Mouse (Mus musculus) stomach, embryonic 16.5 days (tissue): Measurements from ENCODE around the gene Ndufs2. TPM values are rescaled to one million over a fixed set of nuclear protein-coding genes. Genes with fewer than 3 reads are reported as not detected.

Experiments
- polyA plus RNA-seq: library from polyadenylated mRNA; unstranded; fragments of >200 nt; fragmentation: Nextera tagmentation; extraction: Ambion mirVana; gene quantifications from 2 replicates; pipeline ENCODE4 v1.2.1, GENCODE M21; 2015

Gene Ndufs2
- polyA plus RNA-seq, 1 experiment from 2014 or later: 260 TPM

Other genes with a start within 250 kb of the Ndufs2 start
- 0.90 and 1.5 TPM in 2 replicates for gene Fcgr4, start 232.5 kb downstream of the Ndufs2 start, polyA plus RNA-seq
- gene Fcgr3, start 186.5 kb downstream of the Ndufs2 start, polyA plus RNA-seq: 17.7 and 20.2 TPM in 2 replicates
- 2.1 and 3.1 TPM in 2 replicates for gene Cfap126, start 137.5 kb downstream of the Ndufs2 start, polyA plus RNA-seq
- gene Sdhc, start 100.8 kb downstream of the Ndufs2 start, polyA plus RNA-seq: 282 and 298 TPM in 2 replicates
- gene Mpz, start 100.7 kb downstream of the Ndufs2 start, polyA plus RNA-seq: 2.4 and 2.9 TPM in 2 replicates
- 44.3 and 46.4 TPM in 2 replicates for gene Pcp4l1, start 55.1 kb downstream of the Ndufs2 start, polyA plus RNA-seq
- 1.7 and 1.8 TPM in 2 replicates for gene Nr1i3, start 37.4 kb downstream of the Ndufs2 start, polyA plus RNA-seq
- 28.2 and 28.3 TPM in 2 replicates for gene Tomm40l, start 28.9 kb downstream of the Ndufs2 start, polyA plus RNA-seq
- gene Apoa2, start 26.3 kb downstream of the Ndufs2 start, polyA plus RNA-seq: 257 and 347 TPM in 2 replicates
- 68.0 and 77.1 TPM in 2 replicates for gene Fcer1g, start 17.0 kb downstream of the Ndufs2 start, polyA plus RNA-seq
- 11.0 and 12.8 TPM in 2 replicates for gene Adamts4, start 967 bp downstream of the Ndufs2 start, polyA plus RNA-seq
- 70.6 and 71.5 TPM in 2 replicates for gene B4galt3, start 18.9 kb upstream of the Ndufs2 start, polyA plus RNA-seq
- 44.6 and 54.5 TPM in 2 replicates for gene Ppox, start 29.8 kb upstream of the Ndufs2 start, polyA plus RNA-seq
- 54.9 and 59.1 TPM in 2 replicates for gene Usp21, start 36.6 kb upstream of the Ndufs2 start, polyA plus RNA-seq
- 100 and 113 TPM in 2 replicates for gene Ufc1, start 43.6 kb upstream of the Ndufs2 start, polyA plus RNA-seq
- gene Dedd, start 77.8 kb upstream of the Ndufs2 start, polyA plus RNA-seq: 48.0 and 54.7 TPM in 2 replicates
- gene Nit1, start 94.3 kb upstream of the Ndufs2 start, polyA plus RNA-seq: 49.6 and 51.3 TPM in 2 replicates
- gene Pfdn2, start 94.3 kb upstream of the Ndufs2 start, polyA plus RNA-seq: 81.2 and 109 TPM in 2 replicates
- 0.76 and 1.3 TPM in 2 replicates for gene Klhdc9, start 109.4 kb upstream of the Ndufs2 start, polyA plus RNA-seq
- 42.8 and 62.7 TPM in 2 replicates for gene Nectin4, start 118.7 kb upstream of the Ndufs2 start, polyA plus RNA-seq
- gene Arhgap30, start 137.6 kb upstream of the Ndufs2 start, polyA plus RNA-seq: 2.9 and 3.8 TPM in 2 replicates
- 63.4 and 64.7 TPM in 2 replicates for gene Usf1, start 159.9 kb upstream of the Ndufs2 start, polyA plus RNA-seq
- gene Tstd1, start 167.5 kb upstream of the Ndufs2 start, polyA plus RNA-seq: 7.6 and 8.3 TPM in 2 replicates
- gene F11r, start 186.1 kb upstream of the Ndufs2 start, polyA plus RNA-seq: 137 and 162 TPM in 2 replicates